Mouse (Mus musculus): ENCODE measurements around the gene Dusp12.
A peak's percentile ranks its signal among the peaks of the same experiment; 100 is the strongest.

Dusp12 gene

GRCm38 (mm10) chr1:170896651-170897281, 11.4 kb upstream of the Dusp12 start:
- no peak for DNase-seq

- DNase-seq: no peak
Measured at GRCm38 (mm10) chr1:170894603-170895602, 9.6 kb upstream of the Dusp12 start.

- no peak for DNase-seq
Measured at GRCm38 (mm10) chr1:170892279-170892678, 6.9 kb upstream of the Dusp12 start.

- no peak for DNase-seq
Measured at GRCm38 (mm10) chr1:170891646-170892045, 6.3 kb upstream of the Dusp12 start.

GRCm38 (mm10) chr1:170889310-170889709, 4.0 kb upstream of the Dusp12 start:
- no peak for DNase-seq

GRCm38 (mm10) chr1:170886044-170886458, 711 bp upstream of the Dusp12 start:
- DNase-seq: no peak

GRCm38 (mm10) chr1:170884390-170884789, 950 bp downstream of the Dusp12 start:
- DNase-seq: no peak

- DNase-seq: no peak
Measured at GRCm38 (mm10) chr1:170882915-170883485, 2.3 kb downstream of the Dusp12 start.

- no peak for DNase-seq
Measured at GRCm38 (mm10) chr1:170876906-170877305, 8.4 kb downstream of the Dusp12 start.

- DNase-seq: no peak
Measured at GRCm38 (mm10) chr1:170875676-170876075, 9.7 kb downstream of the Dusp12 start.

- DNase-seq: no peak
Measured at GRCm38 (mm10) chr1:170871961-170872360, 13.4 kb downstream of the Dusp12 start.

- DNase-seq: no peak
Measured at GRCm38 (mm10) chr1:170871402-170871801, 13.9 kb downstream of the Dusp12 start.

- no peak for DNase-seq
Measured at GRCm38 (mm10) chr1:170868905-170869283, 16.4 kb downstream of the Dusp12 start.

GRCm38 (mm10) chr1:170868107-170868904, 17.0 kb downstream of the Dusp12 start:
- DNase-seq: peak; percentile 76

- peak; percentile 97 for DNase-seq
Measured at GRCm38 (mm10) chr1:170867691-170868105, 17.6 kb downstream of the Dusp12 start, which contains the start of gene Atf6. Gene Atf6, minus strand, starts transcription at chr1:170867771.

GRCm38 (mm10) chr1:170866992-170867690, 18.2 kb downstream of the Dusp12 start:
- DNase-seq: no peak

- DNase-seq: no peak
Measured at GRCm38 (mm10) chr1:170865406-170865805, 19.9 kb downstream of the Dusp12 start.

- no peak for DNase-seq
Measured at GRCm38 (mm10) chr1:170864754-170865153, 20.6 kb downstream of the Dusp12 start.

- DNase-seq: no peak
Measured at GRCm38 (mm10) chr1:170864234-170864633, 21.1 kb downstream of the Dusp12 start.

GRCm38 (mm10) chr1:170863033-170863432, 22.3 kb downstream of the Dusp12 start:
- DNase-seq: no peak

GRCm38 (mm10) chr1:170862435-170862717, 23.0 kb downstream of the Dusp12 start:
- DNase-seq: no peak
